Mouse (Mus musculus): Measurements from ENCODE around the gene Vwce.

The Vwce gene

DNA sequence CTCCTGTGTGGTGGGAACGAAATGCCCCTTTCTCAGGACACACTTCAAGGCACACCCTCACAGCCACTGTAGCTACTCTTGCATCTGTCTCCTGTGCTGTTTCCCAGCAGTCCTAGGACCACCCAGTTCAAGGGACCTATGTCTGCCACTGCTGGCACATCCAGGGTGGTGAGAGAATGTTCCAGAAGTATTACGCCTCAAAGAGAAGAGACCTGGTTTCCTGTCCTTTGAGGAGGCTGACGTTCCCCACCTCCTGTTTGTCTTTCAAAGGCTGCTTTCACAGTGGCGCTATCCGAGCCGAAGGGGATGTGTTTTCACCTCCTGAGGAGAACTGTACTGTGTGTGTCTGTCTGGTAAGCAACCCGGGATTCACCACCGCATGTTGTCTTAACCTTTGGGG lies 14.1 kb downstream of the Vwce start:
- no peak for DNase-seq

DNA sequence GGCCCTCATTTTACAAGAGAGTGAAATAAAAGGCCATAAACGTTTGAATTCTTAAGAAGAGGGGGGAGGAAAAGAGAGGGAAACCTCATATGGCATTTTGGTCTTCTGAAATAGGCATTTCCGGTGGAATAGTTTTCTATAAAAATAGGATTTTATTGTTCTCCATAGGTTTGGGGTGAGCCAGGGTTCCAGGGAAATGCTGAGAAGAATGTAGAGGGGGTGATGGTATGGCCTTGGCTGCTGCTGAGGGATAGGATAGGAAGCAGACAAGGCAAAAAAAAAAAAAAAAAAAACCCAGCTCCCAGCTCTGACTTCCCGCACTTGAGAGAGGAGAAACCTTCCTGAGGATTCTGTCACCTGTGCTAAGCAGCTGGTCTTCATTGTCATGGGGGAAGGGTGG lies 22.0 kb downstream of the Vwce start:
- DNase-seq: no peak

DNA sequence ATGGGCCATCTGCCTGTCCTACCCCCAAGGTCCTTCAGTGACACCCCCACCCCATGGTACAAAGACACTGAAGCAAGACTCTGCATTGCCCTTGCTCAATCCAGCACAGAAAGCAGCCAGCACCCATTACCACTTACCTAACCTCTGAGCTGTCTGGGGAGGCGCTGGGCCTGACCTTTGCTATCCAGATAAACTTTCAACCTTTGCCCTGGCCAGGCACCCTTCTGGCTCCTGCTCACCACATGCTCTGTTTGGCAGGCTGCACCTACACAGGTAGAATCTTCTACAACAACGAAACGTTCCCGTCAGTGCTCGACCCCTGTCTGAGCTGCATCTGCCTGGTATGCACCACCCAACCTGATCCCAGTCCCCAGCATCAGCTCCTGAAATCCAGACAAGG lies 23.7 kb downstream of the Vwce start:
- DNase-seq: no peak

DNA sequence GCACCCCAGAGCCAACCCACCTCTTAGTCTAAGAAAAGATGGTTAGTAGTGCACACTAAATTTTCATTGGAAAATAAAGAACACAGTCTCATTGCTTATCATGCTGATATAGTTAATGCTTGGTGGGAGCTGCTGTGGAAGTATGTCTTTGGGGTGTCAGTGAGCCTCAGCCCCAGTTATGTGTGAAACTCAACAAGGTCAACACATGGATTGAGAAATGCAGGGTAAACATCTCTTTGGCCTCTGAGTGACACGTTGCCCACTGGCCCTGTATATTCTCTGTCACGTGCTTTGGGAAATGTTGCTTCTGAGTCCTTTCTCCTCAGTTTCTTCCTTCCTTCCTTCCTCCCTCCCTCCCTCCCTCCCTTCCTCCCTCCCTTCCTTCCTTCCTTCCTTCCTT lies 24.4 kb downstream of the Vwce start:
- DNase-seq: no peak

DNA sequence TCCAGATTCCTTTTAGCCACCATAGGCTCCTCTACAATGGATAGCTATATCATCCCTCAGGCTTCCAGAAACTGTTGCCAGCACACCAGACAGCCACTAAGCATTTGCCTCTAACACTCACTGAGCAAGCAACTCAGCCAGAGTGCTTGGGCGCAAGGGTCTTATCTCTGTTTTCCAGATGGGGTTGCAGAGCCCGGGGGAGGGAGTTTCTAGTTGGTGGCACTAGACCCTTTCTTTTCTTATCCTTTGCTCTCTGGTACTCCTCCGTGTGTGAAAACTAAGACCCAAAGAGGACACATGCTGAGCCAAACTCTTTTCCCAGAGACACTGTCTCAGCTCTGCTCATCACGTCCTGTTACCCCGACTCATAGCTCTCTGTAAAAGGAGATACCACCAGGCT lies 27.4 kb downstream of the Vwce start:
- no peak for DNase-seq

DNA sequence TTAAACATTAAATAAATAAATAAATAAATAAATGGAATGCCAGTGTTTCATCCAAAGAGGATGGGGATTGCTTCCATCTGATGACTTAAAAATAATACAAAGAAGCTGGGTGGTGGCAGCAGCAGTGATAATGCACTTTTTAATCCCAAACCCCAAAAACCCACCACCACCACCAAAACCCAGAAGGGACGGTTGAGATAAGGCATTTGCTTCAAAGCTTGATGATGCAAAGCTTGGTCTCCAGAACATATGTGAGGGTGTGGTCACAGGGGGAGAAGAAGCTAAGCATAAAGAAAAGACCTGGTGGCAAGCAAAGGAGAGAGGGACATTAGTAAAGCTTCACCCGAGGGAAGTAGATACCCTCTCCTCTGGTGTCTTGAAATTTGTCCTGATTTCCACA lies 27.9 kb downstream of the Vwce start:
- no peak for DNase-seq

DNA sequence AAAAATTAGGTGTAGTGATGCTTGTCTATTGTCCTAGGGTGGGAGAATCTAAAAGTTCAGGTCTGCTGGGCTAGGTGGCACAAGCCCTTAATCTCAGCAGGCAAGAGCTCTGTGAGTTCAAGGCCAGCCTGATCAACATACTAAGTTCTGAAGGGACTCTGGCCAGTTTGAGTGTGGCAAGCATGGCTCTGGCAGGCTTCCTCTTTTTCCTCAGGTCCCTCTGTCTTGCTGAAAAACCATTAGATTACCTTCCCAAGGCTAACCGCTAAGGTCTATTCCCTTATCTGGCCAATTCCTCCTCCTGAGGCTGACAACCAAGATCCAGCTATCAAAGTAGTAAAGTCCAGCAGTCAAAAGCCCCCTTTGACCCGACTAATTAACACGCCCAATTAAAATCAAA lies 28.7 kb downstream of the Vwce start:
- DNase-seq: no peak

DNA sequence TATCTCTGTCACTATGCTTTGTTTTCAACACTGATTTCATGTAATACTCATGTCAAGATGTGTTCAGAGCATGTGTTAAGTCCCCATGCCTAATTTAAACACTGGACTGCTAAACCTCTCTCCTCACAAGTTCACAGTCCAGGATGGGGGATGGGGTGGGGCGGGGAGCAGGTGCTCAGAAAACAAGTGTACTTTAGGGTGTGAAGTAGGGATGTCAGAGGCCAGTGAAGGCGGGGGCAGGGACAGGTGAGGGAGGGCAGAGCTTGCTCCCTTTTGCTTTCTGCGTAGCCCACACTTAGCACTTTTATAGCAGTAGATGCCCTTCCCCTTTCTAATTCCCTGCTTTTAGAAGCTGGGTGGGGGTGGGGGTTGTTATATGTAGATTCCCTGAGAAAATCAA lies 31.1 kb downstream of the Vwce start:
- DNase-seq: no peak

DNA sequence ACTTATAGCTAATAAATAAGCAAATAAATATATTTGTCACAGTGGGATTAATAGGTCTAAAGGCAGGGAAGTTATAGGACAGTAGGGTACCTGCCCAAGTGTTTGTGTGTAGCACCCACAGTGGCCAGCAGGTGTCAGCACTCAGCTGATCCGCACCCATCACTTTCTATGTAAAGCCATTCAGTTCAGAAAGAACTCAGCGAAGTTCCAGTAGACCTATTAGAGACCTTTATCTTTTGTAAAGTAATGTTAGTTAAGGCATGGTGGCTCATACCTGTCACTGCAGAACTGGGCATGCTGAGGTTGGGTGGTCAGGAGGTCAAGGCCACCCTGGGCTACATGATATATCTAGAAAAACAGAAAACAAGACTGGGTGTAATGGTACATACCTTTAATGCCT lies 31.5 kb downstream of the Vwce start:
- no peak for DNase-seq

DNA sequence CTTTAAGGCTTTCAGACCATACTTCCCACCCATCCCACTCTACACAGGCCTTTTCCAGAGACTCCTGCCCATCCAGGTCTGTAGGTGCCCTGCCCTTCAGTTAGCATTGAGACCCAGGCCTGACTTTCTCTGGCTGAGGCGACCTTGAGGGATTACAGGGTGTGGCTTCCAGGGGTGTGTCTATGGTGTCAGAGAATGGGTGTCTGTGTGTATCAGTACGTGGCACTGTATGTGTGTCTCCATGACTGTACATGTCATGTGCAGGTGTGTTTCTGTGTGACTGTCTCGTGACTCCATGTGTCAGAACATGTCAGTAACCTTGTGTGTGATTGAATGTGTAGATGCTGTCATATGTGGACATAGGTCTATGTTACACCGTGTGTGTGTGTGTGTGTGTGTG lies 37.3 kb downstream of the Vwce start:
- no peak for DNase-seq

DNA sequence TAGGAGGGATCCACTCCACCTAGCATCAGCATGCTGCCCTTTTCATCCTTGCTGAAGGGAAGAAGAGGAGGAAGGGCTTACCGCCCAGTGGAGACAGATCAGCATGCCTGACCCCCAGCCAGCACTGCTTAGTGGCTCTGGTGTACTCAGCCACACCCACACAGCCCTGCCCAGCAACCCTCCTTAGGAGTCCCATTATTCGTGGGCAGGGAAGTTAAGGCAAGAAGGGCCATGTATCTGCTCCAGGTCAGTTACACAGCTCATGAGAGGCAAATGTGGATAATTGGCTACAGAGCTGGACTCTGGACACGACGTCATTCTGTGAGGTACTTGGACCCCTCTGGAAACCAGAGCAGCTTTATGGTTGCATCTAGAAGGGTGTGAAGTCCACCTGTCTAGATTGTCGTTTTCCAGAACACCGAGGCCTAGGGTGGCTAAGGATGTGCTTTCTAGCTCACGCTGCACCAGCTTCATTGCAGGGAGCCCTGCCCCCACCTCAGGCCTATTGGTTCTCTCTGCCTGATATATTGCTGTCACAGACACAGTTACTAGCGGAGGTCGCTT lies 37.9 kb downstream of the Vwce start:
- DNase-seq: no peak

DNA sequence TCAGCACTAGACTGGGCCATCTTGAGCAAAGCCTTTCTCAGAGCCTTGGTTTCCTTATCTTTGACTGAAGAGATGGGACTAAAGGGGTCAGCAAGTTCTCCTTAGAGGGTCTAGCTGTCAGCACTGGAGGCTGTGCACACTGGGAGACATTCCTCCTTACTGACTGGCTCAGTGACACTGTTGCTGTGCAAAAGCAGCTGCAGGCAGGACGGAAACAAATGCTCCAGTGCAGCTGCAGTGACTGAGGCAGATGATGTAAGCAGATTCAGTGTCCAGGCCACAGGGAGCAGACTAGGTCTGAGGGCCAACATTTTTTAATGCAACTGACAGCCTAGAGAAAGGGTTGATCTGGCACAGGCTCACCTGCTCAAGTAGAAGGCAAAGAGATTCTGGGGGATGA lies 39.3 kb downstream of the Vwce start:
- no peak for DNase-seq

DNA sequence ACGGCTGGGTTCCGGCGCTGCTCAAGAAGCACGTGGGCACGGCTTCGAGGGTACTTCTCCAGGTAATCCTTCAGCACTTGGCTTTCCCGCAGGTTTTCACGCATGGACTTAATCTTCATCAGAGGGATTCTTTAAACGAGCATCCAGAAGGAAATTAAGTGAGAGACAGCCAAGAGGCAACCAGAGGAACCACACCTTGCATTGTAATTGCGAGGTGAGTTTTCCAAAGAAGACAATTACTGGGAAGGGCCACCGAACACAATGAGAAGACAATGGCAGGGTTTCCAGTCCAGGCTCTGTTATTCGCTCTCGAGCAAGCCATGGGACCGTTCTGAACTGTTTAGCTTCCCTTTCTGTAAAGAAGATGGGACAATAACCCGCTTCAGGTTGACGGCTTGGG lies 42.6 kb downstream of the Vwce start:
- no peak for DNase-seq

DNA sequence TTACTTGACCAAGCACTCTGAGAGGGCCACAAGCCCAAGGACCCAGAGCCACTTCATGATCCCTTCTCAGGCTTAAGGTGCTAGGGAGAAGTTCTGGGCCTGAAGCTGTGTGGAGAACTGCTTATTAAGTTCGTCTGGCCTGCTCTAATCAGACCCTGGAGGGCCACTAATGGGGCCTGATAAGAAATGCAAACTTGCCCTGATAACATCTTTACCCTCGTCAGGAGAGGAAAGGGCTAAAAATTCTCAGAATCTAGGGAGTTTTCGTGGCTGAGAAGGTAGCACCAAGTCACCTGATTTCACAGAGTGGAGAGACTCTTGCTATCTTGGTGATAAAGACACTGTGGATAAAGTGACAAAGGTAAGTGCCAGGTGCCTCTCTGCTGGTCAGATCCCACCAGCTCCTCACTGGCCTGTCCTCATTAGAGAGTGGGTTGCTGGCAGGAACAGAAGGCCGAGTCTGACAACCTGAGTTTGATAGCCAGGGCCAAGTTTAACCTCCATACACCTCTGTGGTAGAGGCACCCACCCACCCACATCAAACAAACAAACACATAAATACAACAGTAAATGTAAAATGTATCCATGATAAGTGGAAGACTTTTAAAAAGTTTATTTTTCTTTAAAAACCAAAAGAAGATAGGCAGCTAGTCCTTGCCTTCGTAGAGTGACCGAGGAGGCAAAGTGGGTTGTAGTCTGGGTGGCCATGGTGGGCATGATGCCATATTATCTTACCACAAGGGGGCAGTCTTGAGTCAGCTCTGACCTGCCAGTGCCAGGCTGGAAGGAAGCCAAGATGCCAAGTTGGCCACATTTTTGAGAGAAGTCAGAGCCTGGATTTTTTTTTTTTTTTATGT lies 44.1 kb downstream of the Vwce start, which contains the start of gene Pga5:
Gene Pga5, minus strand, starts transcription at position 157 of the 857 bp plus-strand sequence.
- DNase-seq: peak; percentile 88

DNA sequence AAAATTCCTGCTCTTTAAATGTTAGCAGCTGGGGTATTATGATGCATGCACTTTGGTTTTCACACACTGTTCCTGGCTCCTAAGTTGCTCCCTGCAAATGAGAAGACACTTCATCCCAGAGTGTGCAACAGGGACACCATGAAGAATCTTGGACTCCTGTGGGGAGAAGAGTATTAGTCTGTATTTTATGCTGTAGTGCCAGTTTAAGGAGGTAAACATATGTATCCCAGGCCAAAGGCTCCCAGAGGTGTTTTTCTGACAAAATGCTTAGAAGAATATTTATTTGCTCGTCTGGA lies 44.7 kb downstream of the Vwce start:
- DNase-seq: no peak

DNA sequence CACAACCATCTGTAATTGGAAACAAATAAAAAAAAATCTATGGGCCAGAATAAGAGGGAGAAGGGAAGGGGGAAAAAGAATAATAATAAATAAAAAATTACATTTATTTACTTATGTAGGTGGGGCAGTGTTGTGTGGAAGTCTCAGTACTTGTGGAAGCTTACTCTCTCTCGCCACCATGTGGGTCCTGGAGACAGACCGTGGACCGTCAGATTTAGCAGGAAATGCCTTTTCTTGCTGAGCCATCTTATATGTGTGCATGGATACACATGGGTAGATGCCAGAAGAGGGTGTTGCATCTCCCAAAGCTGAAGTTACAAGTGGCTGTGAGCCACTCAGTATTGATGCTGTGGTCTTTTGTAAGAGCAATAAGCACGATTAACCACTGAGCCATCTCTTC lies 47.6 kb downstream of the Vwce start:
- DNase-seq: no peak

DNA sequence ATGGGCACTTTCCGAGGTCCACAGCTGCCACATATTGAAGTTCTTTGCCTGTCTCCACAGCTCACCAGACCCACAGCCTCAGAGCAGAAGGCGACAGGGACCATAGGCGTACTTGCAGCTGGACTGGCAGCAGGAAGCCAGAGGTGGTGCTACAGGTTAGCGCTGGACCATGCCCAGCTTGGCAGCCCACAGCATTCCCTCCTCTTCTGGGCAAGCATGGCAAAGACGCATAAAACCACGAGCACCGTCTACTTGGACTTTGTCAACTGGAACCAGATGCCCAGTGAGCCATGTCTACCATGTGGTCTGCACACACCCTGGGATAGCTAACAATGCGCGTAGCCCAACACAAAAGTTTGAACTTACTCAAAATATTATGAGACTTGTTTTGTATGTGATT lies 51.1 kb downstream of the Vwce start:
- DNase-seq: peak; percentile 34

DNA sequence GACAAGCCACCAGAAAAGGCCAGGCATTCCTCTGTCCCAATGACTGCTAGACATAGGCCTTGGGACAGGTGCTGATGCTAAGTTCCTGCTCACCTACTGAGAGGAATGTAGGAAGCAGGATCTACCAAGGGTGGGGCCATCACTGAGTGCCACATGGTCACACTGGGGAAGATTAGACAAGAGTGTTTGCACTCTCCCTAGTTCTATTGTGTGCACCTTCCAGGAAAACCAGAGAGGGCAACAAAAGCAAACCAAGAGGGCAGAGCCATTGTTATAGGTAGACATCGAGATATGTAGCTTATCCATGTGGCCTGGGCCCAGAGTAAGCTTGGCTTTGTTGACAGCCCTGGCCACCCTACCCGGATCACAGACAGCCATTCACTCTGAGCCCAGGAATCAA lies 51.7 kb downstream of the Vwce start:
- DNase-seq: peak; percentile 16

DNA sequence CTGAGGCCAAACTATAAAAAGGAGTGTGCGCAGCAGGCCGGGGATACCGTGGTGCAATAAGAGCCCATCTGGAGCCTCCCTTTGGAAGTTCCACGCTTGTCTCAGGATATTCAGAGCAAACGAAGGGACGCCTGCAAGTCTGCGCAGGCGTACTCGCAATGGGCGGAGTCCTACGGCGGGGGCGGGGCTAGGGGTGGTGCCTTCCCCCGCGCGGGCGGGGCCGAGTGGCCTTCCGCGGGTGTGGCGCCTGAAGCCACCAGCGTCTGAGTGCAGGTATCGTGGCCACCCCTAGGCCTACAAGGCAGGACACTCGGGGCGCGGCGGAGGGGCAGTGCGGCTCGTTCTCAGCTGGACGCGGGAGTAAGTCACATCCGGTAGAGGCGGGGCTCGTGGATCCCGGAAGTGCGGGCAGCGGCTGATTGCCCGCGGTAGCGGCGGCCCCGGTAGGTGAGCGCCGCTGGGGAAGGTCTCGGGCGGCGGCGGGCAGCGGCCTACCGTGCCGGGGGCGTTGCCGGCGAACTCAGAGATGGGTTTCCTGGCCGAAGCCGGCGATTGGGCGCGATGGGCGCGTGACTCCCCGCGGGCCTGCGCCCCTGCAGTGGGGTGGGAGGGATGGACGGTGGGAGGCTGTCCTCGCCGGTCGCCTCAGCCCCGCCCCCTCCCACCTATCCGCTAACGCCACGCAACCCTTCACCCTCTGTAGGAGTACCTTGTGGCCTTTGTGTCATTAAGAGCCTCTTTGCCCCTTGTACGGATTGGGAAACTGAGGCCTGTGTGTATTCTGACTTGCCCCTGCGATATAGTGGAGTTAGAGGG lies 54.7 kb downstream of the Vwce start, which contains the start of gene Vps37c:
Gene Vps37c, plus strand, starts transcription at position 199 of the 816 bp plus-strand sequence.
- DNase-seq: peak; percentile 94

DNA sequence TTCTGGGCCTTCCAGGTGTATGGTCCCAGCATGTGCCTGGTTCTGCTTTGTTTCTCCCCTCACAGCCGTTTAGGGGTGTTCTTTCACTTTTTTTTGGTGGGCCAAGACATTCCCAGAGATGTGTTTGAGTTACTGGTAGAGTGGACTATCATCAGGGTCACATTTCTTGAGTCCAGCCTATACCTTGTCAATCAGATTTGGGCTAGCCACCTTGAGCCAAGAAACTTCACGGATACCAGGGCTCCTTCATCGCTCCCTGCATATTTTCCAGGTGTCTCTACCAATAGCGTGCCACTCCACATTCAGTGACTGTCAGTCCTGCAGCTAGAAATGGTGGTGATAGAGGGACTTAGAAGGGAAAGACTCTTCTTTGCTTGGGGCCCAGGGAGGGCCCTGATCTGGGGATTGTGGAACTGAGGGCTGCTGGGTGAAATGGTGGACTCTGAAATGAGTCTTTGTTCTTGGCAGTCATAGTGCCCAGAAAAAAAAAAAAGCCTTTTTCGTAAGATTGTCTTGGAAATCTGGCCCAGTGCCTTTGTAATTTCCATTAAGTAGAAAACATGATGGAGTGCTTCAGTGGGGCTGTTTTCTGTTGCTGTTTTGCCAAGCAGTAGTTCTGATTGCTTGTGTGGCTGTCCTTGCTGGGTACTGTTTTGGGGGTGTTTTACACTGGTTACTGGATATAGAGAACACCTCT lies 55.6 kb downstream of the Vwce start:
- DNase-seq: peak; percentile 37

DNA sequence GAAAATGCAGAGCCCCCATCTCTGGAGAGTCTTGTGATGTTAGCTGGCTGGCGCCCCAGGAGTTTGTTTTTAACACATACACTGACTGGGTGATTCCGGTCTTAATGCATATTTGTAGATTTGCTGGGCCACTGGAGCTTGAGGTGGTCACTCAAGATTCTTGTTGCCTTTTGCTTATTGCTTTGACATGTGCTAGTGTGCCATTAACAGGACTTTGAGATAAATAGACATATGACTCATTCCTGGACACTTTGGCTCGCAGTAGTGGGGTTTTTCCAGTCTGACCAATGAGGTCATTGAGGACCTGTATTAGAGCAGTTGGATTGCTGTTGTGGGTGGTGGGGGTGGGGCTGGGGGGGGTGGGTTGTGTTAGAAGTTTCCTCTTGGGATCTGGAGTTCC lies 56.3 kb downstream of the Vwce start:
- peak; percentile 49 for DNase-seq

DNA sequence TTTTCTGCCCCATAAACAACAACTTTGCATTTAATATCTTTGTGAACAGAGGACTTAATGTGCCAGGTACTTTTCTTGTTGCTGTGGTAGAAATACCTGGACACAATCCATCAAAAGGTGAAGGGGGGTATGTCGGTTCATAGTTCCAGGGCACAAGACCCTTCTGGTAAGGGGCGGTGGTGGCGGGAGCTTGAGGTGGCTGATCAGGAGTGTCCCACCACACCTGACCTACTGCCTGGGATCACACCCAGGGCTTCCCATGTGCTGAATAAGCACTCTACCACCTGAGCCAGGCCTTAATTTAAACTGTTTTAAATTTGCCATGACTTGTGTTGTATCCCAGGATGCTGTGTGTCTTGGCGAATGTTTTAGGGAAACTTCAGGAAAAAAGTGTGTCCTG lies 57.1 kb downstream of the Vwce start:
- DNase-seq: peak; percentile 40

DNA sequence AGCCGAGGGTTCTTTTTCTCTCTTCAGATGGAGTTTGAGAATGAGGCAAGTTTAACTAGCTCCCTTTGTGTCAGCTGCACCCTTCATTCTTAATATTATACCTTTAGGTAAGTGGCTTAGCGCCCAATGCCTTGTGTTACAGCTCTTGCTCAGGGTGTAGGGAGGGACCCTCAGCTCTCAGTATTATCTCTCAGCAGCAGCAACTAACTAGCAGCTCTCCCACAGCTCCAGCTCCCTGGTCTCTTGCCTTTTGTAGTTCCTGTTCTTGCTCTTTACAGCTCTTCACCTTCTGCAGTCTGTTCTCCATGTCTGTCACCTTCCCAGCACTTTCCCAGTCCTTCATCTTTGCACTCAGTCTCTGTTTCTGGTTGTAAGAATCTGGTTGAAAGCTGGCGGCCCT lies 57.6 kb downstream of the Vwce start:
- DNase-seq: no peak
